Mouse (Mus musculus) forebrain, embryonic 15.5 days (tissue): ENCODE results near the gene Dbh. TPM values are rescaled to one million over a fixed set of nuclear protein-coding genes. Genes with fewer than 3 reads are reported as not detected.
A peak's percentile ranks its signal among the peaks of the same experiment; 100 is the strongest.

Experiments
- ATAC-seq: fragments of 200-750 bp; cut with Nextera tagmentation; replicated peaks from 2 replicates; pipeline ENCODE4 v1.8.0; 2017; ENCODE audit warnings: mild to moderate bottlenecking, moderate TSS enrichment, moderate library complexity
- H3K27ac ChIP-seq: fragments of 300-500 bp; sonication (generic); replicated peaks from 2 replicates; pipeline ENCODE4 v1.5.1; 2015; ENCODE audit warnings: mild to moderate bottlenecking, inconsistent platforms
- H3K27me3 ChIP-seq: fragments of 300-500 bp; sonication (generic); 2 replicates; pipeline ENCODE4 v1.6.1; 2015; ENCODE audit warnings: inconsistent platforms
- H3K36me3 ChIP-seq: fragments of 300-500 bp; sonication (generic); 2 replicates; pipeline ENCODE4 v1.6.1; 2015; ENCODE audit warnings: mild to moderate bottlenecking, inconsistent platforms
- H3K4me1 ChIP-seq: fragments of 300-500 bp; sonication (generic); 2 replicates; pipeline ENCODE4 v1.6.1; 2015; ENCODE audit warnings: inconsistent platforms
- H3K4me2 ChIP-seq: fragments of 300-500 bp; sonication (generic); replicated peaks from 2 replicates; pipeline ENCODE4 v1.6.1; 2015; ENCODE audit warnings: mild to moderate bottlenecking, inconsistent platforms
- H3K4me3 ChIP-seq: fragments of 300-500 bp; sonication (generic); 2 replicates; pipeline ENCODE4 v1.5.1; 2015; ENCODE audit warnings: mild to moderate bottlenecking, inconsistent platforms
- H3K9ac ChIP-seq: fragments of 300-500 bp; sonication (generic); replicated peaks from 2 replicates; pipeline ENCODE4 v1.6.1; 2015; ENCODE audit warnings: mild to moderate bottlenecking, inconsistent platforms
- H3K9me3 ChIP-seq: fragments of 300-500 bp; sonication (generic); 2 replicates; pipeline ENCODE4 v1.6.1; 2016; ENCODE audit warnings: inconsistent platforms
- WGBS: fragments of 180-500 bp; shearing (Covaris S2); methylation state at CpG from one replicate; pipeline ENCODE4 v1.1.7; 2015; ENCODE audit warnings: mixed read lengths; 5-methylcytosine and 5-hydroxymethylcytosine counted together
- polyA plus RNA-seq: library from polyadenylated mRNA; unstranded; fragments of >200 nt; fragmentation: Nextera tagmentation; extraction: Ambion mirVana; gene quantifications from 2 replicates; pipeline ENCODE4 v1.2.1, GENCODE M21; 2015

Gene Dbh
- polyA plus RNA-seq, 1 experiment from 2014 or later: not detected

DNA sequence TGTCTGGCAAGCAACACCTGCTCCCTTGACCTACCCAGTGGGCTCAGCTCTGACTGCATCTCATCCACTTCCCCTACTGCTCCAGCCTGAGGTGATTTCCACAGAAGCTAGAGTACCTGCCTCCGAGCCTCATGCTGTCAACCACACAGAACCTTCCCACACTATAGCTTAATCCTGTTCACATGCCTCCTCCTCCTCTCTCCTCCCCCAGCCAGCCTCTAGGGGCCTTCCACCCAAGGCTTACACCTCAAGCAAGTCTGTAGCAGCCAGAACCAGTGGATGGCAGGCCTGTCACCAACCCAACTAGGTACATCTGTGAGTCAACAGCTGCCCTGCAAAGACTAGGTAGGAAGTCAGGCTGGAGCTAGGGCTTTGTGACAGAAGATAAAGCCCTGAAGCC is 28.2 kb upstream of the Dbh start:
- Histone ChIP-seq H3K9me3 (no peaks in the 10 kb centered on the region), H3K4me1 (peaks cover under 1% of the 10 kb centered on the region; the same call in 1 of the 2 replicates), H3K9ac (no peak overlapping the region), H3K27ac (no peak overlapping the region), H3K4me3 (no peak overlapping the region), H3K4me2 (no peak overlapping the region), H3K36me3 (no peaks in the 10 kb centered on the region), H3K27me3 (peaks cover 11% of the 10 kb centered on the region)
- 75% methylated on average over 1 of the region's 1 CpGs for WGBS
- ATAC-seq: no peak

DNA sequence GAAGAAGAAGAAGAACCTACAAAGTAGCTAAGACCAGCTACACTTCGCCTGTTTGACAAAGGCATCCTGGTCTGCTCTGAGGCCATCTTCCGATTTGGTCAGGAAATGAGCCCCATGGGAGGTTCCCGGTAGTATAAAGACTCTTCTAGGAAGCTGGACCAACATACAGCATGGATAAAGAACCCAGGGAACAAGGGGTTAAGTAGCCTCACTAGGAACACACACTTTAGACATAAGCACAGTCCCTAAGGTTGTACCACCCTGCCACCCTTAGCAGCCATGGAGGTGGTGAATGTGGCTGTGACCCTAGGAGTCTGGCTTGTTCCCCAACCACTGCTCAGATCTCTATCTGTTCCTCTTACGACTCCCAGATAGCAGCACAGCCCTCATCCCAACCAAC is 26.7 kb upstream of the Dbh start:
- Histone ChIP-seq H3K27me3 (peaks cover 15% of the 10 kb centered on the region), H3K4me1 (peaks cover 6% of the 10 kb centered on the region), H3K36me3 (no peaks in the 10 kb centered on the region), H3K4me3 (no peak overlapping the region), H3K27ac (no peak overlapping the region), H3K9ac (no peak overlapping the region), H3K4me2 (no peak overlapping the region), H3K9me3 (no peaks in the 10 kb centered on the region)
- no peak for ATAC-seq
- 70% methylated on average over 4 of the region's 4 CpGs for WGBS

DNA sequence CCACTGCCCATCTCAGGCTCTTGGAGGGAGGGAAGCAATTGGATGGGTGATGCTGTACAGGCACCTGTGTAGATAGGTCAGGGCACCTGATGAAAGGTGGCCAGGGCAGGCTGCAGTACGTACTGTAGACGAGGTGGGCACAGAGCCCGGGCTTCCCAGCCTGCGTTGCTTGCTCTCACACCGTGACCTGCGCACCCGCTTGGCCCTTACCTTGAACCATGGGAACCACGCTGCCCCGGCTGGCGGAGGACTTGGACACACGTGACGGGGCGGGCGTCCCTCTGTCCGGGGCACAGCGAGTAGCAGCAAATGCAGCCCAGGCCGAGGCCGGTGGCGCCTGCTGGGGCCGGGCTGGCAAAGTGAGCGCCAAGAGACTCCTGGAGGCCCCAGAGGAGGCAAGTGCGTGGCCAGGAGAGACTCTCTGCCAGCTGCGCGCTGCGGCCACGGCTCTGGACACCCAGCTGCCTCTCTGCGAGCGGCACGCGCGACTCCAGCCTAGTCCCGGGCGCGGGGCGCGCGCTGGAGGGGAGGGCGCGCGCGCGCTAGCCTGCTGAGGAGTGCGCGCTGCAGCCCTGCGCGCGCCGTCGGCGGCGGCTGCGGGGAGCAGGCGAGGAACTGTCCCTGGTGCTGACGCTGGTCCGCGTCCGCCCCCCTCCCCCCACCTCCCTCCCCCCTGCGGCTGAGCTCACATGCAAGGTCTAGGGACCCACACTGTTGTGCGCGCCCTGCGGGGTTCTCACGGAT is 22.9 kb upstream of the Dbh start, which contains the start of gene Fam163b:
Gene Fam163b, minus strand, starts transcription at position 542 of the 744 bp plus-strand sequence.
- Histone ChIP-seq H3K36me3 (no peaks in the 10 kb centered on the region), H3K4me3 (peak within 1 kb of the TSS; percentile 49), H3K9me3 (no peaks in the 10 kb centered on the region), H3K27me3 (peaks cover 15% of the 10 kb centered on the region), H3K4me1 (peaks cover 11% of the 10 kb centered on the region), H3K4me2 (peak within 1 kb of the TSS; percentile 79), H3K9ac (peak within 1 kb of the TSS; percentile 49), H3K27ac (no peak within 1 kb of the TSS)
- peak; percentile 57 for ATAC-seq
- 1% methylated on average over 60 of the region's 62 CpGs for WGBS

DNA sequence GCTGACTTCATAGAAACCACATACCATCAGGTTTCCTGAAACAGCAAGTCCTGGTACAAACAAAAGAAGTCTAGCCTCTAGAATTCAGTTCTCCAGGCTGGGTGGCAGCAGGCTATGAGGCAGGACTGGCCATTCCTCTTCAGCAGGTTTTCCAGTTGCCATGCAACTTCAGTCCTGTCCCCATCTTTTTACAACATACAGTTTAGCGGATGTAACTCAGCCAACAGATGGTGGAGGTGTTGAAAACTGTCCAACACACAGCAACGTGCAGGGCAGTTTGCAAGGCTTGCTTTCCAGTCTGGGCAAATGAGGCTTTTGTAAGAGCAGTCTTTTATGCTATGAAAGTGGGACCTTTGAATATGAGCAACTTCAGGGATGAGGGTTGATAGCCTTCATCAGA is 20.1 kb upstream of the Dbh start:
- H3K36me3 ChIP-seq: no peaks in the 10 kb centered on the region
- H3K4me1 ChIP-seq: peaks cover 16% of the 10 kb centered on the region
- no peak for ATAC-seq
- no peak overlapping the region for H3K4me3 ChIP-seq
- H3K27ac ChIP-seq: no peak overlapping the region
- H3K9ac ChIP-seq: no peak overlapping the region
- H3K27me3 ChIP-seq: peaks cover 15% of the 10 kb centered on the region
- H3K9me3 ChIP-seq: no peaks in the 10 kb centered on the region
- WGBS: 61% methylated on average over 2 of the region's 2 CpGs
- no peak overlapping the region for H3K4me2 ChIP-seq

DNA sequence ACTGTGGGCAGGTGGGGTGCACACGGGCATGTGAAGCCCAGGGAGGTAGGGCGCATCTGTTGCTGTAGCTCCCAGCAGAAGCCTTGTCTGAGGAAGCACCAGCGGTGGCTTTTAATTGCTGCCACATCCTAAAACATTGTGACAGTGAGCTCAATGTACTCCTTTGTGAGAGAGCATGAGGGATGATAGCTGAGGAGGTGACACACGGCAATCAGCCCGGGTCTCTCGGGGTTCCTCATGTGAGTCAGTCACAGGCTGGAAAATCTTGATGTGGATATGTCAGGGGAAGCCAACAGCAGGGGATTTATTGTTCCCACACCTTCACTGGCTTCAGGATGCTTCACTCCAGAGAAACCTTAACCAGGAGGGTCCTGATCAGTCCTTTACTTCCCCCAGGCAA is 18.2 kb upstream of the Dbh start:
- peaks cover 4% of the 10 kb centered on the region for H3K27me3 ChIP-seq
- H3K4me3 ChIP-seq: no peak overlapping the region
- WGBS: 85% methylated on average over 6 of the region's 6 CpGs
- H3K9me3 ChIP-seq: no peaks in the 10 kb centered on the region
- no peak overlapping the region for H3K9ac ChIP-seq
- no peak overlapping the region for H3K4me2 ChIP-seq
- peaks cover 15% of the 10 kb centered on the region for H3K4me1 ChIP-seq
- H3K36me3 ChIP-seq: no peaks in the 10 kb centered on the region
- no peak overlapping the region for H3K27ac ChIP-seq
- no peak for ATAC-seq

DNA sequence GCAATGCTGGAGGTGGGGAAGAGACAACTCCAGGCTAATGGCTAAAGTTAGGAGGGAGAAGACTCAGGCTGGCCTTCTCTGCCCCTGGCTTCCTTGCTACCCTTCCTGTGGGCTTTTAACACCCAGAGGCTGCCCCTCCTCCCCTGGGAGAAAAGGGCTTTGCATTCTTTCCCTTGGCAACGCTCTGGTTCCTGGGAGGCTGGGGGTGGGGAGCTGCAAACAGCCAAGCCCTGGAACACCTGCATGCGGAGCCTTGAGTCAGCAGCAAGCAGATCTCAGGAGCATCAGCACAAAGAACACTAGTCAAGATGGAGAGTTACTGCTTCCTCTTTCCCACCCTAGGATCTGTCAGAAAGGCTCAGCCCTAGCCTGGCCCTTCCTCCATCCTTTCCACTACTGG is 15.6 kb upstream of the Dbh start:
- no peak; the same call in 1 of the 2 replicates for ATAC-seq
- Histone ChIP-seq H3K4me1 (peaks cover 11% of the 10 kb centered on the region; the same call in 1 of the 2 replicates), H3K4me2 (no peak overlapping the region), H3K4me3 (no peak overlapping the region), H3K36me3 (no peaks in the 10 kb centered on the region), H3K27me3 (no peaks in the 10 kb centered on the region), H3K9me3 (no peaks in the 10 kb centered on the region), H3K27ac (no peak overlapping the region), H3K9ac (no peak overlapping the region)
- WGBS: 8% methylated on average over 2 of the region's 2 CpGs

DNA sequence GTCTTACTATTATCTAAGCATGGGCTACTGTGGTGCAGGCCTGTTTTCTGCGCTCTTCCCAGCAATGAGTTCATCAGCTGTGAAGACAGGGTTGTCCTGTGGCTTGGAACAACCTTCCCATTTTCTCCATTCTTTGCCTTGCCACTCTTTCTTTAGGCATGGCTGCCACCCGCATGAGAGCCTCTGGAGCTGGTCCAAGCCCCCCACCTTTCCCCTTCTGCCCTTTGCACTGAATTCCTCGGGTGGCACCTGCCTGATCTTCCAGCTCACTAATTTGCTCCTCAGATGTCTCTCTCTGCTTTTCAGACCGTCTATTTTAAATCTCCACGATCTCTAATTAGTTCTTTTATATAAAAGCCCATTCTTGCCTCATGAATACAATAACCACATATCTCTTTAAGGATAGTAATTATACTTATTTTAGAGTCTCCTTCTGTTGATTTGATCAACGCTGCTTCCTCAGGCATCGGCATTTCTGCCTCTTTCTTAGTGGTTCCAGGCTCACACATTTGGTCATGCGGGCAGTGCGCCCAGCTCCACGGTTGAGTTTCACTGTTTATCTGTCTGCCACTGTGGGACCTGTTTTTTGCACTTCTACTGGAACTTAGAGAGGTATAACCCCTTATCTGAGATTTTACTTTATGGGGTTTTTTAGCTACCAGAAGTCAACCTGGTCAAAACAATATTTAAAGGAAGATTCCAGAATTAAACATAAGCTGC is 10.4 kb upstream of the Dbh start:
- Histone ChIP-seq H3K4me1 (peaks cover 3% of the 10 kb centered on the region; the same call in 1 of the 2 replicates), H3K9me3 (no peaks in the 10 kb centered on the region), H3K9ac (no peak overlapping the region), H3K27ac (no peak overlapping the region), H3K27me3 (no peaks in the 10 kb centered on the region), H3K4me3 (no peak overlapping the region), H3K36me3 (no peaks in the 10 kb centered on the region), H3K4me2 (no peak overlapping the region)
- WGBS: 39% methylated on average over 10 of the region's 10 CpGs
- no peak for ATAC-seq

DNA sequence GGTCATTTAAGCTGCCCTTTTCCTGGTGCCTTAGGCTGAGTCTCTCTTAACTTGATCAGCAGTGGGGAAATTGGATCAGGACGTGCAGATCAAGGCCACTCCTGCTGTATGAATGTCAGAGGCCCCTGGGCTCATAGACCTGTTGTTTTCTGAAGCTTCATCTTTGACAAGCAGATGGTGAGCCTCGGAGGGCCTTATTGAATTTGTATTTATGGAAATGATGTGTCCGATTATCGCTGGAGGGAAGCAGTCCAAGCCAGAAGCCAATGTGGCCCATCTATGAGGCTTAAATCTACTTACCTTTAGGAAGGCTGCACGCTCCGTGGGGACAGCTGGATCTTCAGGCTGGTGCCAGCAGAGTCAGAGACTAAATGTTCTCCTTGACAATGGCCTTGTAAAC is 8.4 kb upstream of the Dbh start:
- no peak overlapping the region for H3K27ac ChIP-seq
- H3K9me3 ChIP-seq: no peaks in the 10 kb centered on the region
- no peak for ATAC-seq
- H3K4me3 ChIP-seq: no peak overlapping the region
- 0 out of 2 replicates have a peak, but pooled peaks cover 2% of the 10 kb centered on the region for H3K4me1 ChIP-seq
- no peak overlapping the region for H3K4me2 ChIP-seq
- WGBS: 67% methylated on average over 6 of the region's 6 CpGs
- no peaks in the 10 kb centered on the region for H3K27me3 ChIP-seq
- no peaks in the 10 kb centered on the region for H3K36me3 ChIP-seq
- H3K9ac ChIP-seq: no peak overlapping the region

DNA sequence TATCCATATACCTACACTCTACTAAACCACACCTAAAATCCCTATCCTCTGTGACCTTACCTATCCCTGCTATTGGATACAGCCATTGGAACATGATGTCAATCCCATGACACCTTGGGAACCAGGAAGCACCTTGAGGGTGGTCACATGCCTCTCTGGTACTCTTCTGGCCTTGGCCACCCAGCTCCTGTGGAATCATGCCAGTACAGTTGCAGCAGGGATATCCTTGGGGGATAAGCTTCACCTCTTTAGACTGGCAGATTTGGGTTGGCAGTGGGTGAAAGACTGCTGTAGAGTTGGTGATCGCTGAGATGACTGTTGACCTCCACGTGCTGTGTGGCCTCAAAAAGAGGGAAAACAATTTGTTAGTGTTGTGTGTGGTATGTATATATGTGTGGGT is 3.5 kb upstream of the Dbh start:
- no peak overlapping the region for H3K27ac ChIP-seq
- H3K4me3 ChIP-seq: no peak overlapping the region
- no peaks in the 10 kb centered on the region for H3K27me3 ChIP-seq
- H3K4me1 ChIP-seq: peaks cover 8% of the 10 kb centered on the region; the same call in 1 of the 2 replicates
- no peaks in the 10 kb centered on the region for H3K36me3 ChIP-seq
- H3K4me2 ChIP-seq: no peak overlapping the region
- no peaks in the 10 kb centered on the region for H3K9me3 ChIP-seq
- no peak for ATAC-seq
- WGBS: 94% methylated on average over 2 of the region's 2 CpGs
- H3K9ac ChIP-seq: no peak overlapping the region

DNA sequence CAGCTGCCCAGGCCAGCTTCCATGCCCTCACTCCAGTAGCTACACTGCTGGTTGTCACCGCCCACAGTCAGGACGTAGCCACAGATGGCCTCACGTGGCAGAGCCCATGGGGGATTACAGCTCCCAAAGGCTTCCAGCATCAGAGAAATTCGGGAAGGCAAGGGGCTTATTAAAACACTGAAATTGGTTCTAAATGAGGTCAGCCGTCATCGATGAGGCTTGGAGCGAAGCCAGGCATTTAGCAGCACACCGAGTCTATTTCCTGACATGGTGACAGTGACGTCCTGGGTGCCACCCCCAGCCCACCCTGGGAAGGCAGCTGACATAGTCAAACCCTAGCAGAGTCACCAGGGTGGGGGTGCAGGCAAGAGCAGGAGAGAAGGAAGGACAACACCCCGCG is 2.4 kb upstream of the Dbh start:
- Histone ChIP-seq H3K4me2 (no peak overlapping the region), H3K27me3 (no peaks in the 10 kb centered on the region), H3K9ac (no peak overlapping the region), H3K4me3 (no peak overlapping the region), H3K4me1 (peaks cover 8% of the 10 kb centered on the region; the same call in 1 of the 2 replicates), H3K9me3 (no peaks in the 10 kb centered on the region), H3K36me3 (no peaks in the 10 kb centered on the region), H3K27ac (no peak overlapping the region)
- WGBS: 54% methylated on average over 11 of the region's 11 CpGs
- ATAC-seq: no peak

DNA sequence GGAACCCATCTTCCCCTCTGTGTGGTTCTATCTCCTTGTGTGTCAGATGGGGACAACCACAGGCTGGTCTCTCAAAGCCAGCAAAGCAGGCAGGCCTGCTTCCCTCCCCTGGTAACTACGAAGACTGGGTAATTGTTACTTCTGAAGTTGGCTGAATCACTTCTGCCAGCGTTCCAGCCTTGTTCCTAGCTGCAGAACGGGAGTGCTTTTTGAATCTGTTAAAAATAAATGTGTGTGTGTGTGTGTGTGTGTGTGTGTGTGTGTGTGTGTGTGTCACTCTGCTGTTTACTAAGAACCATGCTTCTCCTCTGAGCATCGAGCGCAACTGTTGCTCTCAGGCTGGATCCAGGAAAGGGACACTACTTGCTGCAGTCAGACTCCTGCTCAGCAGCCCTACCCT is 1.2 kb upstream of the Dbh start:
- Histone ChIP-seq H3K9me3 (no peaks in the 10 kb centered on the region), H3K36me3 (no peaks in the 10 kb centered on the region), H3K4me2 (no peak overlapping the region), H3K9ac (no peak overlapping the region), H3K27me3 (no peaks in the 10 kb centered on the region), H3K4me1 (peaks cover 8% of the 10 kb centered on the region; the same call in 1 of the 2 replicates), H3K4me3 (no peak overlapping the region), H3K27ac (no peak overlapping the region)
- no peak for ATAC-seq
- WGBS: 60% methylated on average over 5 of the region's 5 CpGs

DNA sequence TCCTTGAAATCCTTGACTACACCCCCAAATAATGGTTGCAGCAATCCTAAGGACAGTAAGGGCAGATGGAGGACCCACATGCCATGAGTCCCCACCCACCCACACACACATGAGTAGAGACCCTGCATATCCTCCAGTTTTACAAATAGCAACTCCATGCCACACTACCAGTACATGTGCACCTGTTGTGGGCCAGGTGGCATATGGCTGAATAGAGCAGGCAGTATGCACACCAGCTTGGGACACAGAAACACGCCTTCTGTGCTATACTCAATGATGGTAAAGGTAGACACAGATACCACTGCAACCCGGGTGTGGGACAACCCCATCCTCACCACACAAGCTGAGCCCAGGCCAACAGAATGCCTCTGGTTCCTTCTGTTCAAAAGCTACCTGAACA is 1.0 kb downstream of the Dbh start:
- Histone ChIP-seq H3K27me3 (no peaks in the 10 kb centered on the region), H3K4me1 (peaks cover 8% of the 10 kb centered on the region; the same call in 1 of the 2 replicates), H3K9me3 (no peaks in the 10 kb centered on the region), H3K27ac (no peak overlapping the region), H3K36me3 (no peaks in the 10 kb centered on the region), H3K9ac (no peak overlapping the region), H3K4me3 (no peak overlapping the region), H3K4me2 (no peak overlapping the region)
- ATAC-seq: no peak
- 76% methylated on average over 2 of the region's 2 CpGs for WGBS
